Mouse (Mus musculus) testis, postnatal 14 days (tissue): ENCODE measurements around the gene Dio1.
A peak's percentile ranks its signal among the peaks of the same experiment; 100 is the strongest.

Source experiments
- DNase-seq: peaks from one replicate; pipeline ENCODE4 v3.0.0; 2021; ENCODE audit warnings: low spot score

Dio1 gene

DNA sequence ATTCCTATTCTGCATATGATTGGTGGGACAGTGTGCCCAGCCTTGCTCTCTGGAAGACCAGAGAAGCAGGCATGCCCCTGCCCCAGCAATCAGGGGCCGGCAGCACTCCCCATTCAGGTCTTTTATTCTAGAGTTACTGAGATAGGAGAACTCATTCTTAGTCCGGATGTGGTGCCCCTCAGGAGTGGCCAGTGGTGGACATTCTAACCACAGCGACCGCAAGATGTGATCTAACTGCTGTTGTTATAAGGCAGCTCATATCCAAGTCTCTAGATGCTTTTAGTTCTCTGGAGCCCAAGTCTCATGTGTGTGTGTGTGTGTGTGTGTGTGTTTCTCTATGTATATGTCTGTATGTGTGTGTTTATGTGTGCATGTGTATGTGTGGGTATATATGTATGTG, 6.6 kb downstream of the Dio1 start:
- DNase-seq, result no peak

DNA sequence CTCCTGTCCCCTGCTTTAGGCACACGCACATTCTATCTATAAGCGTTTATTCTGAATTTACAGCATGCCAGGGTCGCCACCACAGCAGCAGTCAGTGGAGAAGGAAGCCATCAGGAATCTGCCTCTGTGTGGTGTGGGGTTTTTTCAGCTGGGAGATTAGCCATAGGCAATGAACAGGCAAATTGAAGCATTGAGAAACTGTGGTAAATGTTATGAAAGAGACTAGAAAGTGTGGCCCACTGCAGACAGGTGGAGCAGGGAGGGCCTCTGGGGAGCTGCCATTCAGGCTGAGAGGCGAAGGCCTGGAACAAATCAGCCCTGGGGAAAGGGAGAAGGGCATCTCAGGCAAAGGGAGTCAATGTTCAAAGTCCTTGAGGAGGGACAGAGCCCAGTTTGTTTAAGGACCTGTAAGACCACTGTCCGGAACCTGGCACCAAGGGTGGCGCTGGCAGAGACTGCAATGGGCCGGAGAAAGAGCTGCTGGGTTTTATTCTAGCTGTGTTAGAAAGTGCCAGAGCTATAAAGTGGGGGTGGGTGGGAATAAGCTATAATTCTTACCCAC, 7.1 kb downstream of the Dio1 start:
- DNase-seq, result no peak

DNA sequence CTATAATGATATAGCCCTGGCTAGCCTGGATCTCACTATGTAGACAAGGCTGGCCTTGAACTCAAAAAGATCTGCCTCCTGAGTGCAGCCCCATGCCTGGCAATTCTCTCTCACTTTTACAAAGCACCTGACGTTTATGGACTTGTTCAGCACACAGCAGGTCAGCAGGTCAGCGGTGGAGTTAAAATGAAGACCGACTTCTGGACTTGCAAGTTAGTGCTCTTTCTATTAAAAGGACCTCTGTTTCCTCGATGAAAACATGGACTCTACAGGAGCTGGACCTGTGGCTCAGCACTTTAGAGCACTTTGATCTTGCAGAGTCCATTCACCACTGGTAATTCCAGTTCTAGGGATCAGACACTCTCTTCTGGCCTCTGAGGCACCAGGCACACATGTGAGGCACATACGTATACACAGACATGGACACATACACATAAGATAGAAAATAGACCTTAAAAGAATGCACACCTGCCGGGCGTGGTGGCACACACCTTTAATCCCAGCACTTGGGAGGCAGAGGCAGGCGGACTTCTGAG, 8.8 kb downstream of the Dio1 start:
- no peak for DNase-seq

- DNase-seq, result no peak
Observed at GRCm38 (mm10) chr4:107292273-107292662, 14.7 kb downstream of the Dio1 start.

GRCm38 (mm10) chr4:107291611-107292272, 15.2 kb downstream of the Dio1 start:
- DNase-seq, result no peak

GRCm38 (mm10) chr4:107287517-107287916, 19.5 kb downstream of the Dio1 start:
- no peak for DNase-seq

DNA sequence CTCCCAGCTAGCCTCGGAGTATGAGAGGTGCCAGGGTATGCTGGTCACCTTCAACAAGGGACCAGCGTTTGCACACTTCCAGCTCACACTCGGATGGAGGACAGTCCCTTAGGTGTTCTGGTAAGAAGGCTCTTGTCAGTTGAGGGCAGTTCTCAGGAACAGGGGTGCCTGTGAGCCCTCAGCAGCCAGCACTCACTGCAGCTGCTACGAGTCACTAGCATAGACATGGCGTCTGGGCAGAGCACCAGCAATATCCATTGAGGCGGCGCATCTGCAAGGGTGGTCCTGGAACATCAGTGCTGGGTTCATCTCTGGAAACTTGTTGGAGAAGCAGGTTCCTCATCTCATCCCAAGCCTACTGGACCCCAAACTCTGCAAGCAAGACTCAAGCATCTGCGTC, 20.6 kb downstream of the Dio1 start:
- no peak for DNase-seq

- DNase-seq, result no peak
Observed at GRCm38 (mm10) chr4:107285446-107286200, 21.3 kb downstream of the Dio1 start.

DNA sequence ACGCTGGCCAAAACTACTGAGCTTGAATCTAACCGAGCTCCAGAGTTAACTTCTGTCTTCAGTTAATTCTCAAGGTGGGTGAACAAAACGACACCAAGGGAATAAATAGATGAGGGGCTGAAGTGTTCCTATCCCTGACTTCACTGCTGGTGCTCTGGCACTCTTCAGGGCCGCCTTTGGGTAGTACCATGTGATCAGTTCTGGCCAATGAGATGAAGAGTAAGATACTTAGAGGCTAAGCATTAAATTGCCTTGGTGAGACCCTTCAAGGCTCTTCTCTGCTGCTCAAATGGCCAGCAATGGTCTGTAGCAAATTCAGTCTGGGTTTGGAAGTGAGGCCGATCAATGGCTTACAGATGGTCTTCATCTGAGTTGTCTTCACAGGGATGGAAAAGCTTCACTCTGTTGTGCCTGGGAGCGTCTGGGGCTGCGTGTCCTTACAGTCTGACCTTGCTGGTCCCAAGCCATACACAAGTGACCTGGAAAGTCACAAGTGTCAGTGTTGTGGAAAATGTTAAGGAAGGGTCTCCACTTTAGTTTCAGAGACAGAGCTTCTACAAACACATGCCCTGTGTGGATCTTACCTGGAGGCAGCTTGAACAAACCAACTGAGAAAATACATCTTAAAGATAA, 26.0 kb downstream of the Dio1 start:
- DNase-seq, result no peak

GRCm38 (mm10) chr4:107278188-107278707, 28.7 kb downstream of the Dio1 start:
- no peak for DNase-seq

DNA sequence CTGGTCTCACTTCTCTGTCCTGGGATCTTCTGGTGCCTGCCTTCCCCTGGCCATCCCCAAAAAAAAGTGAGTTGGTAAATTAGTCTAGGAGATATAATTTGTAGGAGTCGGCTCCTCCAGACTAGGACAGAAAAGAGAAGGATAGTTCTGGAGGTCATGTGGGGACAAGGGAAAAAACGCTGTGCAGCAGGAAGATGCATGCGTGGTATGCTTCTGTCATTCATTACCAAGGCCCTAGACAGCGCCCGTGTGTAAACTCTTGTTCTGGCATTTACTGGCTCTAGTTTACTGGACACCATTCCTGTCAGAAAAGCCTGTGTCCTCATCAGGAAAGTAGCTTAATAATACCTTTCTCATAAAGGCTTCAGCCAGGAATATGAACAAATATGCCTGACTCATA, 32.5 kb downstream of the Dio1 start:
- no peak for DNase-seq

- DNase-seq, result no peak
Observed at GRCm38 (mm10) chr4:107273683-107274082, 33.3 kb downstream of the Dio1 start.

GRCm38 (mm10) chr4:107260001-107260400, 47.0 kb downstream of the Dio1 start:
- DNase-seq, result no peak

GRCm38 (mm10) chr4:107254414-107254813, 52.6 kb downstream of the Dio1 start:
- no peak for DNase-seq

GRCm38 (mm10) chr4:107253125-107254091, 53.6 kb downstream of the Dio1 start, which contains the start of the genes Lrrc42 and Hspb11:
Gene Lrrc42, minus strand, starts transcription at chr4:107253532.
Gene Hspb11, plus strand, starts transcription at chr4:107253593.
- peak; percentile 97 for DNase-seq

DNA sequence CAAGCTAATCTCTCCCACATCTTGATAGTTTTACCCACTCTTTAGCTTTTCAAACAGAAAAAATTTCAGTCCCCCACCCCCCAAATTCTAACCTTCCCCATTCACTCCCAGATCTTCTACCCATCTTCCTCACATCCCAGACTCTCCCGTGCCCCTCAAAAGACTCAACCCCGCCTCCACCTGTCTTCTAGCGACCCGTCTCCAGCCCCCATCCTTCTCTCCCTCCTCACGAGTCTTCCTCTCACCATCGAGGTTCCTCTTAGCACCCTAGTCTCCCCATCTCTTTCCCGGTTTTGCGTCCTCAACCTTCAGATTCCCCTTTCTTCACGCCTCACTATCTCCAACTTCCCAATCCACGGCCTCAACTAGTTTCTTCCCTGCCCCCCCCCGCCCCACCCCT, 54.4 kb downstream of the Dio1 start:
- peak; percentile 41 for DNase-seq

- no peak for DNase-seq
Observed at GRCm38 (mm10) chr4:107250494-107250893, 56.5 kb downstream of the Dio1 start.

DNA sequence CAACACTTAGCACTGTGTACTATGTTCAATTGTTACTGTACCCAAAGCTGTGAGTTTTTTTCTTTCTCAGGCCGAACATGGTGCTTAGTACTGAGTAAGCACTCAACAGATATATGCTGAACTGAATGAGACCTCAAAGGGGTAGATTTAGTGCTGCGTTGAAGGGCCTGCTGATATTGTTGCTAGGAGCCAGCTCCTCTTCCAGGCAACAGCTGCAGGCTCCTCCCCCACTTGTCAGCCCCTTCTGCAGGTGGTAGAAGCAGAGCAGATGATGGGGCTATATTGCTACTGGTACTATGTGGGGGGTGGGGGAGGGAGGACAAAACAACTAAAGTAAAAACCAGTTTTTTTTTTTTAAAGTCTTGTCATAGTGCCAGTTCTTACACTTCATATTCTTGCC, 57.5 kb downstream of the Dio1 start:
- DNase-seq, result no peak

- no peak for DNase-seq
Observed at GRCm38 (mm10) chr4:107248061-107248460, 58.9 kb downstream of the Dio1 start.

DNA sequence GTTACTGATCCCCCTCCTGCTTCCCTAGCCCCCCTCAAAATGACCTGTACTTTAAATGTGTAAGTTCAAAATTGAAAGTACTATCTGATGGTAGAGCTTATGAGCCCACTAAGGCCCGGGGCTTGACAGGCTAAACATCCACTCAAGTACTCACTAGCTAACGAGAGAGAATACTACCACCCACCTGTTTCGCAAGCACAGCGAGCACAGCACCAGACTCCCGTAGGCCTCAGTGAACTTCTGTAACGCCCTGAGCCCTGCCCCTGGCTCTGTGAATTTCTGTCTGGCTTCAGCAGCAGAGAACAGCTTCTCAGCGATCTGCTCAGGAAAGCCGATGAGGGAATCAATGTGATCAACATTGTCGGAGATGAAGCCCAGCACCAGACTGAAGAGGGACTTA, 59.9 kb downstream of the Dio1 start:
- no peak for DNase-seq

DNA sequence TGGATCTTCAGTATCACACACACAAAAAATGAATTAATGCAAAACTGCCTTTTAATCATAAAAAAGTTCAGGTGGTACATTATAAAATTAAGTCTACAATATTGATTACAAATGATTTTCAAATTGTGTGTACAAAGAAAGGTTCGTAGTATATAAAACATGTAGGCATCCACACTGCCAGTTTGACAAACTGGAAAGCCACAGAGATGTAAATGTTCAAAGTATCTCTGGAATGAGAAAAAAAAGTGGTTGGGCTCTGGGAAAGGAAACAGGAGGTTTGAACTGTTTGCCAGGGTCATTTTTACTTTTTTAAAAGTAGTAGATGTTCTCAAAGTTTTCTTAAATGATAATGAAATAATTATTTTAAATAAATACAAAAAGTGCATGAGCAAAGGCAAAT, 60.9 kb downstream of the Dio1 start:
- DNase-seq, result no peak
